In genomic region chr11:22847732-22848648, GRCm38 (mm10) we compare ENCODE assay signal across 8 mouse cellular contexts. TPM values are rescaled to one million over a fixed set of nuclear protein-coding genes. Genes with fewer than 3 reads are reported as not detected.
DNase-seq lines count a peak whose midpoint lies in the region; ATAC-seq lines count a peak whose summit lies in the region.

No protein-coding gene starts in this region.

- peaks cover 66% of the 10 kb centered on the region for H3K4me1 ChIP-seq in brown adipose tissue, adult 24 weeks (ENCODE audit: control insufficient read depth, insufficient read depth, insufficient read length, low read length)
- peaks cover 70% of the 10 kb centered on the region for H3K4me1 ChIP-seq in kidney, embryonic 15.5 days

- H3K4me3 ChIP-seq in brown adipose tissue, adult 24 weeks (ENCODE audit: insufficient read depth, low read depth, low read length), result no peak overlapping the region
- no peak overlapping the region for H3K4me3 ChIP-seq in kidney, embryonic 15.5 days (replicated peaks)

- 24% methylated on average over 8 of the region's 8 CpGs for WGBS in kidney, embryonic 15.5 days

- H3K36me3 ChIP-seq in kidney, embryonic 15.5 days, result no peaks in the 10 kb centered on the region

- H3K27me3 ChIP-seq in kidney, embryonic 15.5 days, result no peaks in the 10 kb centered on the region

- H3K4me2 ChIP-seq in kidney, embryonic 15.5 days, result 0 out of 2 replicates have a peak overlapping the region, but pooled peaks have one; percentile 2

- H3K9me3 ChIP-seq in kidney, embryonic 15.5 days (replicated peaks), result no peaks in the 10 kb centered on the region

- ATAC-seq in kidney, embryonic 15.5 days (replicated peaks; ENCODE audit: low FRiP score), result no peak; the same call in none of the 2 replicates

- peak; percentile 71 to 83 for DNase-seq in heart, adult 18-20 months
- DNase-seq in heart, postnatal 14 days, result no peak
- peak; percentile 79 for DNase-seq in lung, postnatal 36 days
- no peak for DNase-seq in cerebellum, postnatal 10 days
- DNase-seq in ovary, postnatal 10 days (ENCODE audit: low spot score), result no peak
- no peak for DNase-seq in layer of hippocampus, postnatal 14 days (ENCODE audit: low spot score in 2 of 2)

- H3K9ac ChIP-seq in kidney, embryonic 15.5 days, result no peak overlapping the region

- H3K27ac ChIP-seq in brown adipose tissue, adult 24 weeks (replicated peaks; ENCODE audit: low read depth, low read length), result peak overlapping the region; percentile 40
- H3K27ac ChIP-seq in kidney, embryonic 15.5 days, result peak overlapping the region; percentile 83

- intact Hi-C loops in heart, postnatal 14 days (cut with DNase I), result no loop called here

RNA-seq across cellular contexts. Expression of gene B3gnt2, which starts 12.8 kb away (rescaled TPM):
- total RNA-seq in heart, adult 18-20 months (2021), result 1 to 10 TPM; 2.4 to 5.9 TPM
- total RNA-seq in heart, postnatal 14 days (2021), result 10 to 100 TPM in 1 of 2 experiments, 1 to 10 TPM in 1; 6.9 to 12.0 TPM
- polyA plus RNA-seq in brown adipose tissue, adult 24 weeks (2012; ENCODE audit: insufficient read depth, insufficient read length, missing spikeins), result not detected in 2 replicates
- polyA plus RNA-seq in kidney, embryonic 15.5 days (2015; fragmentation: Nextera tagmentation; extraction: Ambion mirVana), result 9.3 and 10.6 TPM in 2 replicates
- 10 to 100 TPM; 16.1 TPM for total RNA-seq in layer of hippocampus, postnatal 14 days (2021)

Comparison
In these comparisons a context has a peak if more than half of its experiments do, and no peak if none do; other contexts are left out.
1. DNase-seq: peak in heart, adult 18-20 months (2 of 2) and lung, postnatal 36 days (single experiment); none in heart, postnatal 14 days (0 of 2), cerebellum, postnatal 10 days (0 of 2), ovary, postnatal 10 days (single experiment) and layer of hippocampus, postnatal 14 days (0 of 2).